Mouse (Mus musculus): ENCODE data around the gene Slc25a13.

GRCm38 (mm10) chr6:5991243-5991642 lies 225.7 kb downstream of the Slc25a13 start:
- no peak for TF ChIP-seq CTCF (IDR thresholded peaks at IDR 0.05; ENCODE audit: insufficient read depth, low read depth, low read length)
- no peak for TF ChIP-seq POLR2A (IDR thresholded peaks at IDR 0.05; ENCODE audit: insufficient read depth, low read depth, low read length)
